Mouse (Mus musculus): ENCODE measurements around the gene Tmbim6. TPM values are rescaled to one million over a fixed set of nuclear protein-coding genes. Genes with fewer than 3 reads are reported as not detected.

Gene Tmbim6
- polyA plus RNA-seq, 1 experiment from 2014 or later, result 1,126 TPM

- Histone ChIP-seq H3K4me3 (ENCODE audit: low read depth, low read length) (no peak overlapping the region), H3K27ac (ENCODE audit: low read depth, low read length) (no peak overlapping the region), H3K9me3 (ENCODE audit: control insufficient read depth) (no peaks in the 10 kb centered on the region), H3K27me3 (replicated peaks; ENCODE audit: control insufficient read depth, insufficient read depth, low read length) (no peaks in the 10 kb centered on the region), H3K4me2 (replicated peaks; ENCODE audit: low read depth) (no peak overlapping the region), H3K4me1 (replicated peaks; ENCODE audit: control insufficient read depth, insufficient read depth, low read length) (0 out of 2 replicates have a peak, but pooled peaks cover 5% of the 10 kb centered on the region), H3K9ac (ENCODE audit: low read depth, low read length) (no peak overlapping the region), H3K36me3 (ENCODE audit: control insufficient read depth, insufficient read depth) (no peaks in the 10 kb centered on the region)
- no peak for ATAC-seq
- WGBS, result 58% methylated on average over 5 of the region's 5 CpGs
- TF ChIP-seq CTCF (IDR thresholded peaks at IDR 0.05; ENCODE audit: low read depth), result no peak
Measured at GRCm38 (mm10) chr15:99352306-99352705, 40.4 kb upstream of the Tmbim6 start.

DNA sequence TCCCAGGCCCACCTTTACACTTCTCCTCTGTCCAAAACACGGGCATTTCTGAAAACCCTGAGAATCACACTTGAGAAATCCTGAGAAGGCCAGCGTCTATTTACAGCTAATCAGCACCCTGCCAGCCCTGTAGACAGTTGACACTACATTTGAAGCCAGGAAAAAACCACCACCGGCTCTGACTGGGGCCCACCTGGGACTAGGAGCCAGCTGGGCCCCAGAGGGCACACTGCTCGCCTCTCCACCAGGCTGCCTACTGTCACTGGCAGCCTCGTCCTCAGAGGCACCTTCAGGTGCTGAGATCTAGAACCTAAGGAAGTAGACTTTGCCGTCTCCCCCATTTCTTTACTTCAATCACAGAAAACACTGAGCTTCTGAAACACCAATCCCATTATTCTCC lies 37.0 kb upstream of the Tmbim6 start:
- Histone ChIP-seq H3K4me1 (replicated peaks; ENCODE audit: control insufficient read depth, insufficient read depth, low read length) (no peaks in the 10 kb centered on the region), H3K4me2 (replicated peaks; ENCODE audit: low read depth) (no peak overlapping the region), H3K27ac (ENCODE audit: low read depth, low read length) (no peak overlapping the region), H3K4me3 (ENCODE audit: low read depth, low read length) (no peak overlapping the region), H3K9ac (ENCODE audit: low read depth, low read length) (no peak overlapping the region), H3K36me3 (ENCODE audit: control insufficient read depth, insufficient read depth) (no peaks in the 10 kb centered on the region; the same call in 1 of the 2 replicates), H3K27me3 (replicated peaks; ENCODE audit: control insufficient read depth, insufficient read depth, low read length) (no peaks in the 10 kb centered on the region), H3K9me3 (ENCODE audit: control insufficient read depth) (no peaks in the 10 kb centered on the region)
- ATAC-seq, result no peak
- WGBS, result 76% methylated on average over 6 of the region's 6 CpGs
- TF ChIP-seq CTCF (IDR thresholded peaks at IDR 0.05; ENCODE audit: low read depth), result no peak

GRCm38 (mm10) chr15:99356462-99356861 lies 36.2 kb upstream of the Tmbim6 start:
- no peak overlapping the region for H3K4me3 ChIP-seq (ENCODE audit: low read depth, low read length)
- no peak overlapping the region for H3K9ac ChIP-seq (ENCODE audit: low read depth, low read length)
- TF ChIP-seq CTCF (IDR thresholded peaks at IDR 0.05; ENCODE audit: low read depth), result no peak
- no peaks in the 10 kb centered on the region for H3K4me1 ChIP-seq (replicated peaks; ENCODE audit: control insufficient read depth, insufficient read depth, low read length)
- H3K9me3 ChIP-seq (ENCODE audit: control insufficient read depth), result no peaks in the 10 kb centered on the region
- H3K27me3 ChIP-seq (replicated peaks; ENCODE audit: control insufficient read depth, insufficient read depth, low read length), result no peaks in the 10 kb centered on the region
- H3K27ac ChIP-seq (ENCODE audit: low read depth, low read length), result no peak overlapping the region
- H3K4me2 ChIP-seq (replicated peaks; ENCODE audit: low read depth), result no peak overlapping the region
- WGBS, result 71% methylated on average over 6 of the region's 6 CpGs
- no peaks in the 10 kb centered on the region; the same call in 1 of the 2 replicates for H3K36me3 ChIP-seq (ENCODE audit: control insufficient read depth, insufficient read depth)
- no peak for ATAC-seq

DNA sequence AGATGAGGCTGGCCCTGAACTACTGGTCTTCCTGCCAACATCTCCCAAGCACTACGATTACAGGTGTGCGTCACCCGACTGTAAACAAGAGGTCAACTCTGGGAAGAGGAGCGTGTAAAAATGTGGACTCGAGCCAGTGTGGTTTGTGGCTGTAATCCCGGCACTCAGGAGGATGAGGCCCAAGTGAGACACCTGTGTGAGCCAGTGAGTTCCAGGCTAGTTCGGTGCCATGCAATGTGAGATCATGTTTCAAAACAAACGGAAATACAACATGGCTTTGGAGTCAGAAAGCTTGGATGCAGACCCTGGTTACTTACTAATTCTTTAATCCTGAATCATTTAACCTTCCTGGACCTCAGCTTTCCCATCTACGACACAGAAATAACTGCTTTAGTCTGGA lies 33.7 kb upstream of the Tmbim6 start:
- no peaks in the 10 kb centered on the region for H3K4me1 ChIP-seq (replicated peaks; ENCODE audit: control insufficient read depth, insufficient read depth, low read length)
- no peak overlapping the region for H3K27ac ChIP-seq (ENCODE audit: low read depth, low read length)
- WGBS, result 73% methylated on average over 9 of the region's 9 CpGs
- H3K27me3 ChIP-seq (replicated peaks; ENCODE audit: control insufficient read depth, insufficient read depth, low read length), result no peaks in the 10 kb centered on the region
- ATAC-seq, result no peak
- H3K9me3 ChIP-seq (ENCODE audit: control insufficient read depth), result no peaks in the 10 kb centered on the region
- H3K4me3 ChIP-seq (ENCODE audit: low read depth, low read length), result no peak overlapping the region
- no peak overlapping the region for H3K9ac ChIP-seq (ENCODE audit: low read depth, low read length)
- H3K36me3 ChIP-seq (ENCODE audit: control insufficient read depth, insufficient read depth), result no peaks in the 10 kb centered on the region; the same call in 1 of the 2 replicates
- no peak overlapping the region for H3K4me2 ChIP-seq (replicated peaks; ENCODE audit: low read depth)
- TF ChIP-seq CTCF (IDR thresholded peaks at IDR 0.05; ENCODE audit: low read depth), result no peak

DNA sequence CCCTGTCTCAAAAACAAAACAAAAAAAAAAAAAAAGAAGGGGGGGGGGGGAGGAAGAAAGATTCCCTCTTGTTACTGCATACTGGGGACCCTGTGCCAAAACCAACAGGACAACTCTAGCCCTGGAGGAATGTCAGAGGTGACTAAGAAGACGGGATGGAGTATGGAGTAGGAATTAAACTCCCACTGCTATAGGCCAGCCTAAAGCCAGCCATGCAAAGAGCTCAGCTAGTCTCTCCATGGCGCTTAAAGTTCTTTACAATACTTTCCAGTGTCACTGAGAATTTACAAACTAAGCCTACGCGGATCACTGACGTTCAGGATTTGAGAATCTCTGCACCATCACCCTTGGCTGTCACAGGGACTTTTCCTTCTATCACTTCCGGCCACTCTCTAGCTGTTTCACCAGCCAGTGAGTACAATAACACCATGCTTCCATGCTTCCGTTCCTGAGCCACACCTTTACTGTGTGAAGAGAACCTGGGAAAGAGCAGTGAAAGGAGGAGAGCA lies 28.6 kb upstream of the Tmbim6 start:
- Histone ChIP-seq H3K27ac (ENCODE audit: low read depth, low read length) (no peak overlapping the region), H3K9me3 (ENCODE audit: control insufficient read depth) (no peaks in the 10 kb centered on the region), H3K27me3 (replicated peaks; ENCODE audit: control insufficient read depth, insufficient read depth, low read length) (no peaks in the 10 kb centered on the region), H3K4me2 (replicated peaks; ENCODE audit: low read depth) (no peak overlapping the region), H3K9ac (ENCODE audit: low read depth, low read length) (no peak overlapping the region), H3K4me3 (ENCODE audit: low read depth, low read length) (no peak overlapping the region), H3K36me3 (ENCODE audit: control insufficient read depth, insufficient read depth) (no peaks in the 10 kb centered on the region), H3K4me1 (replicated peaks; ENCODE audit: control insufficient read depth, insufficient read depth, low read length) (no peaks in the 10 kb centered on the region)
- TF ChIP-seq CTCF (IDR thresholded peaks at IDR 0.05; ENCODE audit: low read depth), result no peak
- 75% methylated on average over 7 of the region's 7 CpGs for WGBS
- ATAC-seq, result no peak

DNA sequence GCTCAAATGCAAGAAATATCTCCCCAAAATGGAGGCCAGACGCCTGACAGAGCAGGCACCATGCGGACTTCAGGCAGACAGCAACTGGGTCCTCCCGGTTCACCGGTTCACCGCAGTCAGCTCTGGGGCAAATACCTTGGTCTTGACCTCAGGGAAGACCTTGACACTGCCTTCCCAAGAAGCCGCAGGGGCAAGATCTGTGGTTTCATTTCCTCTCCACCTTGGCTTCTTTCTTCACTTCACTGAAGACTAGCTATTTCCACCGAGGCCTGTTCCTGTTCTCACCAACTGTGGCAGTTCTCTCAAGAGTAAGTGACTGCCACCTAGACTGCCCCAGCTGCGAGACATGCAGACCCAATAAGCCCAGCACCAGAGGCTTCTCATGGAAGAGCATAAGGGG lies 27.8 kb upstream of the Tmbim6 start:
- Histone ChIP-seq H3K27ac (ENCODE audit: low read depth, low read length) (no peak overlapping the region), H3K9ac (ENCODE audit: low read depth, low read length) (no peak overlapping the region)

More for the DNA sequence above, 27.8 kb upstream of the Tmbim6 start:
- H3K4me3 ChIP-seq (ENCODE audit: low read depth, low read length), result no peak overlapping the region
- H3K4me2 ChIP-seq (replicated peaks; ENCODE audit: low read depth), result no peak overlapping the region
- H3K4me1 ChIP-seq (replicated peaks; ENCODE audit: control insufficient read depth, insufficient read depth, low read length), result no peaks in the 10 kb centered on the region
- TF ChIP-seq CTCF (IDR thresholded peaks at IDR 0.05; ENCODE audit: low read depth), result no peak
- ATAC-seq, result no peak
- H3K9me3 ChIP-seq (ENCODE audit: control insufficient read depth), result no peaks in the 10 kb centered on the region
- H3K27me3 ChIP-seq (replicated peaks; ENCODE audit: control insufficient read depth, insufficient read depth, low read length), result no peaks in the 10 kb centered on the region
- 72% methylated on average over 8 of the region's 8 CpGs for WGBS
- no peaks in the 10 kb centered on the region for H3K36me3 ChIP-seq (ENCODE audit: control insufficient read depth, insufficient read depth)
